Mouse (Mus musculus) G1E (cell line): Measurements from ENCODE around the gene Neurog1.

Experiments used
- CTCF ChIP-seq: IDR thresholded peaks from 2 replicates; pipeline ENCODE4 v1.5.1; 2012; ENCODE audit warnings: low read depth, low read length, inconsistent platforms, mixed read lengths
- GATA1 ChIP-seq: IDR thresholded peaks from 2 replicates; pipeline ENCODE4 v1.6.1; 2012; ENCODE audit warnings: borderline replicate concordance, low read length, inconsistent platforms, mixed read lengths
- GATA2 ChIP-seq: IDR thresholded peaks from 2 replicates; pipeline ENCODE4 v1.6.1; 2012; ENCODE audit warnings: low read depth, low read length, inconsistent platforms, borderline replicate concordance
- POLR2AphosphoS5 ChIP-seq: IDR thresholded peaks from 2 replicates; pipeline ENCODE4 v1.6.1; 2012; ENCODE audit warnings: low read depth, low read length, inconsistent platforms; ENCODE audit not compliant: insufficient replicate concordance

DNA sequence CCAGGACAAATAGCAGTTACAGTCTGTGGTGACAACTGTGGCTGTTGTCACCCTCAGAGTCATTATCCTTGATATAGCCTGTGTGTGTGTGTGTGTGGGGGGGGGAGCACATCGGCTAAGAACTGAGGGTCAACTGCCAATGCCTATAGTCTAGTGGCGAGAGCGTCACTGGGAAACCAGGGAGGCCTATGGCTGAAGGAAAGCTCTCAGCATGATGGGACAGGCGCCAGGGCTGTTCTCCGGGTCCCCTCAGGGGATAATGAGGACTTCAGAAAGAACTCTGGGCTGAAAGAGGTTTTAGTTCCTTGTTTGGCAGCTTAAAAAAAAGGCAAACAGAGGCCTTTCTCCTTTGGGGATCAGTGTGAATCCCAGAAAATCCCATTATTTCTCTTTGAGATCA lies 37.3 kb downstream of the Neurog1 start:
- TF ChIP-seq CTCF (no peak), GATA1 (no peak), POLR2AphosphoS5 (no peak), GATA2 (no peak)
